Mouse (Mus musculus) midbrain, postnatal 0 days (tissue): ENCODE measurements around the gene Rbms1. TPM values are rescaled to one million over a fixed set of nuclear protein-coding genes. Genes with fewer than 3 reads are reported as not detected.

ENCODE experiments used
- ATAC-seq: fragments of 200-750 bp; cut with Nextera tagmentation; 2 replicates; pipeline ENCODE4 v1.8.0; 2017; ENCODE audit warnings: moderate number of reproducible peaks, mild to moderate bottlenecking, moderate TSS enrichment, moderate library complexity; ENCODE audit not compliant: low FRiP score
- DNase-seq: peaks from one replicate; pipeline ENCODE4 v3.0.0-alpha.2; 2015; ENCODE audit warnings: low spot score
- H3K27ac ChIP-seq: fragments of 300-500 bp; sonication (generic); 2 replicates; pipeline ENCODE4 v1.5.1; 2014; ENCODE audit warnings: low read depth, mild to moderate bottlenecking, low read length, mixed read lengths
- H3K27me3 ChIP-seq: fragments of 300-500 bp; sonication (generic); 2 replicates; pipeline ENCODE4 v1.6.1; 2014; ENCODE audit warnings: low read length, control low read depth, mixed read lengths; ENCODE audit not compliant: insufficient read depth
- H3K36me3 ChIP-seq: fragments of 300-500 bp; sonication (generic); 2 replicates; pipeline ENCODE4 v1.6.1; 2014; ENCODE audit warnings: low read length, control low read depth, mixed read lengths; ENCODE audit not compliant: insufficient read depth
- H3K4me1 ChIP-seq: fragments of 300-500 bp; sonication (generic); 2 replicates; pipeline ENCODE4 v1.6.1; 2014; ENCODE audit warnings: mild to moderate bottlenecking, control low read depth, antibody characterized with exemption, low read length, mixed read lengths; ENCODE audit not compliant: insufficient read depth
- H3K4me2 ChIP-seq: fragments of 300-500 bp; sonication (generic); 2 replicates; pipeline ENCODE4 v1.6.1; 2014; ENCODE audit warnings: low read depth, mild to moderate bottlenecking, low read length, mixed read lengths; ENCODE audit not compliant: poor library complexity, severe bottlenecking
- H3K4me3 ChIP-seq: fragments of 300-500 bp; sonication (generic); 2 replicates; pipeline ENCODE4 v1.5.1; 2014; ENCODE audit warnings: low read depth, mild to moderate bottlenecking, low read length, moderate library complexity
- H3K9ac ChIP-seq: fragments of 300-500 bp; sonication (generic); replicated peaks from 2 replicates; pipeline ENCODE4 v1.6.1; 2014; ENCODE audit warnings: mild to moderate bottlenecking, low read length, moderate library complexity, mixed read lengths; ENCODE audit not compliant: poor library complexity, severe bottlenecking
- H3K9me3 ChIP-seq: fragments of 300-500 bp; sonication (generic); 2 replicates; pipeline ENCODE4 v1.6.1; 2016; ENCODE audit warnings: low read length, control low read depth
- CTCF ChIP-seq: IDR thresholded peaks from 2 replicates; pipeline ENCODE4 v1.5.1; 2016; ENCODE audit warnings: antibody characterized with exemption, mild to moderate bottlenecking
- WGBS: fragments of 180-500 bp; shearing (Covaris S2); extraction: QIAGEN DNeasy Blood & Tissue Kit; methylation state at CpG from one replicate; pipeline ENCODE4 v1.1.7; 2014; 5-methylcytosine and 5-hydroxymethylcytosine counted together
- polyA plus RNA-seq: library from polyadenylated mRNA; unstranded; fragments of >200 nt; fragmentation: Nextera tagmentation; extraction: Ambion mirVana; gene quantifications from 2 replicates; pipeline ENCODE4 v1.2.1, GENCODE M21; 2015
- total RNA-seq: library from RNA; depleted of rRNA; stranded (reverse); fragments of >200 nt; gene quantifications from 2 replicates; pipeline ENCODE4 v1.2.3, GENCODE M21; 2014

Rbms1 gene
- total and polyA plus RNA-seq, 2 experiments from 2014 or later, result 36.2 to 40.4 TPM

- ATAC-seq (no peak), DNase-seq (no peak)
- 96% methylated on average over 7 of the region's 7 CpGs for WGBS
Observed at GRCm38 (mm10) chr2:60755101-60755500, 207.9 kb downstream of the Rbms1 start.

DNA sequence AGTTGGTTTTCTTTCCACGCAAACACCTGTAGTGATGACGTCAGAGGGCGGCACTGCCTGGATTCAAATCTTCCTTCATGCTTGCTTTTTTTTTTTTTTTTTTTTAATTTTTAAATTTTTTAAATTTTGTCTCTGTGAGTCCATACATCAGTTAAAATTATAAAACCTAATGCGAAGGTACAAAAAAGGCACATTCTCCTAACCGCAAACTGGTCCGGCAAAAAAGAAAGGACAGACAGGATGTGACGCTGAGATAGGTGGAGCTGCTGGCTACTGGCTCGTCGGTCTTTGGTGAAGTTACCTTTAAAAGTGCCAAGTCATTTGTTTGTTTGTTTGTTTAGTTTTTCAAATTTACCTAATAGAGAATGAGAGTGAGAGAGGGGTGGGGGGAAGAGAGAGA, 211.7 kb downstream of the Rbms1 start:
- DNase-seq (no peak), ATAC-seq (no peak)
- Histone ChIP-seq H3K36me3 (peaks cover 10% of the 10 kb centered on the region; the same call in 1 of the 2 replicates), H3K4me3 (no peak overlapping the region), H3K4me1 (no peaks in the 10 kb centered on the region), H3K4me2 (no peak overlapping the region), H3K9me3 (no peaks in the 10 kb centered on the region), H3K9ac (no peak overlapping the region), H3K27ac (no peak overlapping the region), H3K27me3 (no peaks in the 10 kb centered on the region)
- TF ChIP-seq CTCF, result no peak
- 96% methylated on average over 9 of the region's 9 CpGs for WGBS

More at GRCm38 (mm10) chr2:60755101-60755500, 207.9 kb downstream of the Rbms1 start:
- H3K27ac ChIP-seq, result no peak overlapping the region
- no peak overlapping the region for H3K9ac ChIP-seq
- no peaks in the 10 kb centered on the region for H3K27me3 ChIP-seq
- H3K4me1 ChIP-seq, result no peaks in the 10 kb centered on the region
- no peak for TF ChIP-seq CTCF
- H3K9me3 ChIP-seq, result no peaks in the 10 kb centered on the region
- H3K4me2 ChIP-seq, result no peak overlapping the region
- no peak overlapping the region for H3K4me3 ChIP-seq
- peaks cover 7% of the 10 kb centered on the region; the same call in 1 of the 2 replicates for H3K36me3 ChIP-seq

GRCm38 (mm10) chr2:60750591-60750990, 212.4 kb downstream of the Rbms1 start:
- H3K9me3 ChIP-seq, result no peaks in the 10 kb centered on the region
- no peak overlapping the region for H3K27ac ChIP-seq
- no peak for TF ChIP-seq CTCF
- H3K36me3 ChIP-seq, result 0 out of 2 replicates have a peak, but pooled peaks cover 5% of the 10 kb centered on the region
- ATAC-seq (no peak), DNase-seq (no peak)
- 89% methylated on average over 3 of the region's 3 CpGs for WGBS
- no peak overlapping the region for H3K9ac ChIP-seq
- H3K4me2 ChIP-seq, result no peak overlapping the region
- H3K4me1 ChIP-seq, result no peaks in the 10 kb centered on the region
- H3K4me3 ChIP-seq, result no peak overlapping the region
- no peaks in the 10 kb centered on the region for H3K27me3 ChIP-seq

- Histone ChIP-seq H3K36me3 (0 out of 2 replicates have a peak, but pooled peaks cover 3% of the 10 kb centered on the region), H3K9me3 (no peaks in the 10 kb centered on the region), H3K9ac (no peak overlapping the region), H3K27me3 (no peaks in the 10 kb centered on the region), H3K4me1 (no peaks in the 10 kb centered on the region), H3K27ac (no peak overlapping the region), H3K4me2 (no peak overlapping the region), H3K4me3 (no peak overlapping the region)
- whole genome bisulfite sequencing, result 100% methylated on average over 1 of the region's 1 CpGs
- peak; percentile 49 for TF ChIP-seq CTCF
- DNase-seq (no peak), ATAC-seq (peak; percentile 42; the same call in 1 of the 2 replicates)
Observed at GRCm38 (mm10) chr2:60748585-60748984, 214.4 kb downstream of the Rbms1 start.

GRCm38 (mm10) chr2:60747590-60747989, 215.4 kb downstream of the Rbms1 start:
- Histone ChIP-seq H3K4me2 (no peak overlapping the region), H3K36me3 (0 out of 2 replicates have a peak, but pooled peaks cover 3% of the 10 kb centered on the region), H3K27ac (no peak overlapping the region), H3K4me1 (no peaks in the 10 kb centered on the region), H3K27me3 (no peaks in the 10 kb centered on the region), H3K9me3 (no peaks in the 10 kb centered on the region), H3K4me3 (no peak overlapping the region), H3K9ac (no peak overlapping the region)
- peak; percentile 40 for TF ChIP-seq CTCF
- DNase-seq, result no peak
- ATAC-seq, result 0 out of 2 replicates have a peak, but pooled peaks have one; percentile 41
- whole genome bisulfite sequencing, result 83% methylated on average over 3 of the region's 3 CpGs

DNA sequence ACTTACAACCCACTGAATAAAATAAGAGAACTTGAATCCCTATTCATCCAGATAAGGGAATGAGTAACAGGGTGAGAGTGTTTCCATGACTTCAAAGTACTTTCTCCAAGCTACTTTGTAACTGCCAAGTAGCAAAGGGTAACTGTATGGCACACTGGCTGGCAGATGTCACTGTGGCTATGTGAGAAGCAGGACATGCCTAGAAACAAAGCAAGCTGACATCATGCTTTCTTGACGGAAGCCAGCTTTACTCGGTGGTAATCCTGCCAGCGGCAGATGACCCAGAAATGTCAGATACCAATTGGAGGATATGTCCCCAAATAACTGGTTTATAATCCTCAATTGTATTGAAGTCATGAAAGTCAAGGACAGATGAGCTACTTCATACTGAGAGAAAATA, 218.3 kb downstream of the Rbms1 start:
- peak; percentile 35; the same call in 1 of the 2 replicates for ATAC-seq
- WGBS, result 37% methylated on average over 3 of the region's 3 CpGs

More for the DNA sequence above, 218.3 kb downstream of the Rbms1 start:
- TF ChIP-seq CTCF, result no peak
- no peaks in the 10 kb centered on the region for H3K9me3 ChIP-seq
- H3K27ac ChIP-seq, result no peak overlapping the region
- H3K27me3 ChIP-seq, result no peaks in the 10 kb centered on the region
- no peaks in the 10 kb centered on the region for H3K4me1 ChIP-seq
- H3K4me2 ChIP-seq, result no peak overlapping the region
- H3K9ac ChIP-seq, result no peak overlapping the region
- no peak overlapping the region for H3K4me3 ChIP-seq
- 0 out of 2 replicates have a peak, but pooled peaks cover 3% of the 10 kb centered on the region for H3K36me3 ChIP-seq
- peak; percentile 39 for DNase-seq
